Mouse (Mus musculus) ES-E14 (cell line): ENCODE results near the gene Fpgs. TPM values are rescaled to one million over a fixed set of nuclear protein-coding genes. Genes with fewer than 3 reads are reported as not detected.

ENCODE experiments used
- DNase-seq: peaks from one replicate; pipeline ENCODE4 v3.0.0-alpha.2; 2013; ENCODE audit warnings: low read depth, low spot score
- H3K27ac ChIP-seq: 2 replicates; pipeline ENCODE4 v1.5.1; 2012; ENCODE audit warnings: low read depth, mild to moderate bottlenecking, low read length, moderate library complexity, mixed read lengths; ENCODE audit not compliant: poor library complexity, insufficient read depth, severe bottlenecking
- H3K36me3 ChIP-seq: 2 replicates; pipeline ENCODE4 v1.6.1; 2012; ENCODE audit warnings: mild to moderate bottlenecking, low read length, moderate library complexity, mixed read lengths; ENCODE audit not compliant: control insufficient read depth, poor library complexity, insufficient read depth, severe bottlenecking
- H3K4me1 ChIP-seq, 2 experiments: fragments of 150-350 bp in 1 of 2; sonication (generic) in 1 of 2; 2 replicates each; pipeline ENCODE4 v1.6.1; 2012; ENCODE audit warnings: low read length in 2 of 2, mild to moderate bottlenecking in 1 of 2, mixed read lengths in 1 of 2; ENCODE audit not compliant: control insufficient read depth in 2 of 2, insufficient read depth in 2 of 2, poor library complexity in 1 of 2
- H3K4me3 ChIP-seq, 2 experiments: fragments of 150-350 bp in 1 of 2; sonication (generic) in 1 of 2; 2 replicates each; pipeline ENCODE4 v1.5.1; 2012; ENCODE audit warnings: low read length in 2 of 2, low read depth in 1 of 2, mild to moderate bottlenecking in 1 of 2, mixed read lengths in 1 of 2; ENCODE audit not compliant: insufficient read depth in 1 of 2, poor library complexity in 1 of 2, severe bottlenecking in 1 of 2
- H3K9ac ChIP-seq: 2 replicates; pipeline ENCODE4 v1.6.1; 2012; ENCODE audit warnings: low read depth, mild to moderate bottlenecking, low read length, mixed read lengths; ENCODE audit not compliant: poor library complexity, insufficient read depth, severe bottlenecking
- H3K9me3 ChIP-seq: fragments of 150-350 bp; sonication (generic); 2 replicates; pipeline ENCODE4 v1.6.1; 2012; ENCODE audit warnings: low read depth, mild to moderate bottlenecking, low read length; ENCODE audit not compliant: control insufficient read depth, insufficient read depth
- CHD2 ChIP-seq: IDR thresholded peaks from 2 replicates; pipeline ENCODE4 v1.6.1; 2014; ENCODE audit warnings: mild to moderate bottlenecking, low read depth, low read length, inconsistent platforms
- HCFC1 ChIP-seq: IDR thresholded peaks from 2 replicates; pipeline ENCODE4 v1.6.1; 2012; ENCODE audit warnings: low read length, inconsistent platforms, borderline replicate concordance; ENCODE audit not compliant: insufficient read depth
- MAFK ChIP-seq: IDR thresholded peaks from 2 replicates; pipeline ENCODE4 v1.6.1; 2014; ENCODE audit warnings: mild to moderate bottlenecking, low read depth, low read length, inconsistent platforms; ENCODE audit not compliant: insufficient read depth
- ZC3H11A ChIP-seq: IDR thresholded peaks from 2 replicates; pipeline ENCODE4 v1.6.1; 2012; ENCODE audit warnings: low read depth, mild to moderate bottlenecking, inconsistent platforms, low read length, borderline replicate concordance
- ZNF384 ChIP-seq: IDR thresholded peaks from 2 replicates; pipeline ENCODE4 v1.6.1; 2012; ENCODE audit warnings: low read depth, low read length, inconsistent platforms
- in situ Hi-C, 2 experiments: fragments of 600-800 bp; cut with MboI; formaldehyde crosslinking; loops; one replicate each; pipeline ENCODE4 v1.15.1; 2025; ENCODE audit warnings: low sequenced_read_pairs in 2 of 2, inconsistent platforms in 1 of 2; ENCODE audit not compliant: unreplicated experiment in 2 of 2
- total RNA-seq: library from RNA; depleted of rRNA; stranded (reverse); fragments of 300-350 nt; gene quantifications from 2 replicates; pipeline ENCODE4 v1.2.3, GENCODE M21; 2012

Gene Fpgs
- total RNA-seq, 1 experiment, result 61.2 TPM

GRCm38 (mm10) chr2:32730854-32731253 is 26.9 kb upstream of the Fpgs start:
- TF ChIP-seq ZC3H11A, result no peak
- no peak for TF ChIP-seq HCFC1
- TF ChIP-seq ZNF384, result no peak
- TF ChIP-seq CHD2, result no peak
- no peak for TF ChIP-seq MAFK

GRCm38 (mm10) chr2:32729547-32729946 is 25.6 kb upstream of the Fpgs start:
- no peak overlapping the region for H3K27ac ChIP-seq

More at GRCm38 (mm10) chr2:32730854-32731253, 26.9 kb upstream of the Fpgs start:
- H3K9ac ChIP-seq, result no peak overlapping the region
- H3K4me1 ChIP-seq, result peaks cover 2 to 5% of the 10 kb centered on the region in 2 experiments; a peak in 2 of 4 replicates
- no peak for DNase-seq
- in situ Hi-C loops, result no loop called here
- no peaks in the 10 kb centered on the region for H3K9me3 ChIP-seq
- no peaks in the 10 kb centered on the region for H3K36me3 ChIP-seq
- H3K4me3 ChIP-seq, result no peak overlapping the region
- no peak overlapping the region for H3K27ac ChIP-seq

GRCm38 (mm10) chr2:32728463-32728862 is 24.5 kb upstream of the Fpgs start:
- no peak for DNase-seq
- Histone ChIP-seq H3K27ac (no peak overlapping the region), H3K4me1 (peaks cover 2 to 5% of the 10 kb centered on the region in 2 experiments; a peak in 2 of 4 replicates), H3K4me3 (no peak overlapping the region), H3K36me3 (no peaks in the 10 kb centered on the region), H3K9ac (0 out of 2 replicates have a peak overlapping the region, but pooled peaks have one; percentile 4), H3K9me3 (no peaks in the 10 kb centered on the region)
- TF ChIP-seq ZNF384, result no peak
- no peak for TF ChIP-seq HCFC1
- no peak for TF ChIP-seq ZC3H11A
- TF ChIP-seq MAFK, result no peak
- TF ChIP-seq CHD2, result no peak
- in situ Hi-C loops, result no loop called here

More at GRCm38 (mm10) chr2:32729547-32729946, 25.6 kb upstream of the Fpgs start:
- Histone ChIP-seq H3K4me1 (peaks cover 2 to 5% of the 10 kb centered on the region in 2 experiments; a peak in 2 of 4 replicates), H3K4me3 (no peak overlapping the region), H3K9ac (no peak overlapping the region), H3K9me3 (no peaks in the 10 kb centered on the region), H3K36me3 (no peaks in the 10 kb centered on the region)
- DNase-seq, result no peak
- TF ChIP-seq CHD2, result no peak
- no peak for TF ChIP-seq ZNF384
- TF ChIP-seq HCFC1, result no peak
- TF ChIP-seq ZC3H11A, result no peak
- TF ChIP-seq MAFK, result no peak
- in situ Hi-C loops, result no loop called here

GRCm38 (mm10) chr2:32727435-32727834 is 23.5 kb upstream of the Fpgs start:
- peak overlapping the region; percentile 58 for H3K9ac ChIP-seq
- H3K4me3 ChIP-seq, result peak overlapping the region; percentile 32 to 56; a peak in 3 of 4 replicates
- peak; percentile 99 for DNase-seq
- H3K27ac ChIP-seq, result no peak overlapping the region
- in situ Hi-C loops, result no loop called here
- H3K4me1 ChIP-seq, result peaks cover 2 to 5% of the 10 kb centered on the region in 2 experiments; a peak in 2 of 4 replicates
- no peaks in the 10 kb centered on the region for H3K9me3 ChIP-seq
- no peak for TF ChIP-seq CHD2
- no peak for TF ChIP-seq ZC3H11A
- no peaks in the 10 kb centered on the region for H3K36me3 ChIP-seq
